ENCODE assay signal across 10 mouse cellular contexts in the genomic region with DNA sequence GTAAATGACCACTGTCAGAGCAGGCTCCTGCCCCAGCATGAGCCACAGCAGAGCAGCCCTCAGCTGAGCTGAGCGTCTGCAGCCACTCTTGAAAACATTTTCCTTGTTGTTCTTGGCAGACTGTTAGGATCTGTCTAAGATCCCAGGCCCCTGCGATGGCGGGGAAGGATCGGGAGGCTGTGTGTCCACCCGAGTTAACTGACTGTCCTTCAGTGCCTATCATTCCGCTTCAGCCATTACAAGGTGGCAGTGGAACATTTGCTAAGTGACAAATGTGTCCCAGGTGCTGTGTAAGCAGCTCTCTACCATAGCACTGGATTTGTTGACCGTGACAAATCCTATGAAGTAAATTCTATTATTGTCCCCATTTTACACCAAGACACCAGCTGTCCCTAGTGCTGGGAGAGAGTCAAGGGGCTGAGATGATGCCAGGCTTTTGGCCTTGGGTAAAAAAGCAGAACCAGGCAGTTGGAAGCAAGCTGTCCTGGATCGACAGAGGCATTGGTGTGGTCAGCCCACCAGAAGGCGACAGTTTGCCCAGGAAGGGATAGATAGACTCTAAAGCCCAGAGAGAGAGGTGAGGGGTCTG. TPM values are rescaled to one million over a fixed set of nuclear protein-coding genes. Genes with fewer than 3 reads are reported as not detected.
A peak's percentile ranks its signal among the peaks of the same experiment; 100 is the strongest.
DNase-seq lines count a peak whose midpoint lies in the region; ATAC-seq and TF ChIP-seq lines count a peak whose summit lies in the region.
"Had no signal": no experiment of that assay in that cellular context is flagged by ENCODE, and none has a peak within 500 bp of the region (broad histone marks: within the 10 kb centered on the region; RNA-seq: fewer than 3 reads in every experiment).

No protein-coding gene starts in this region.

- no peaks in the 10 kb centered on the region for H3K27me3 ChIP-seq in heart, postnatal 0 days (ENCODE audit: control insufficient read depth, insufficient read depth, low read length)
- H3K27me3 ChIP-seq: embryonic facial prominence, embryonic 13.5 days had no signal

- 55% methylated on average over 9 of the region's 9 CpGs for WGBS in heart, postnatal 0 days

- TF ChIP-seq CTCF in heart, postnatal 0 days (IDR thresholded peaks at IDR 0.05; ENCODE audit: low read depth), result no peak

- peaks cover 49% of the 10 kb centered on the region for H3K36me3 ChIP-seq in heart, postnatal 0 days (replicated peaks; ENCODE audit: control insufficient read depth, insufficient read depth, low read length)
- H3K36me3 ChIP-seq: embryonic facial prominence, embryonic 13.5 days had no signal

- no peak for TF ChIP-seq EP300 in heart, postnatal 0 days (IDR thresholded peaks at IDR 0.05; ENCODE audit: low read depth)

- H3K9ac ChIP-seq in heart, postnatal 0 days (replicated peaks; ENCODE audit: low read depth, low read length), result no peak overlapping the region
- H3K9ac ChIP-seq: embryonic facial prominence, embryonic 13.5 days had no signal

- H3K4me3 ChIP-seq in heart, postnatal 0 days (ENCODE audit: low read depth, low read length), result no peak overlapping the region
- H3K4me3 ChIP-seq: embryonic facial prominence, embryonic 13.5 days had no signal

- no peak overlapping the region for H3K4me2 ChIP-seq in heart, postnatal 0 days (ENCODE audit: low read depth, low read length)
- H3K4me2 ChIP-seq: embryonic facial prominence, embryonic 13.5 days had no signal

- ATAC-seq in heart, postnatal 0 days (ENCODE audit: insufficient read depth, low read depth), result 0 out of 2 replicates have a peak, but pooled peaks have one; percentile 22

- peak; percentile 13 for DNase-seq in kidney, adult 18-20 months
- DNase-seq in kidney, adult 11 months, result no peak
- DNase-seq in brain, adult 2 months (ENCODE audit: low read depth, low spot score), result peak; percentile 94
- peak; percentile 70 to 75 for DNase-seq in cerebellum, adult 18-20 months
- no peak for DNase-seq in heart, postnatal 0 days (ENCODE audit: low spot score)
- no peak for DNase-seq in lung, adult 18-20 months
- no peak for DNase-seq in thymus, postnatal 10 days (ENCODE audit: low spot score in 2 of 2)
- DNase-seq: adrenal gland, postnatal 10 days; lung, adult 2 months had no signal

- no peaks in the 10 kb centered on the region for H3K9me3 ChIP-seq in heart, postnatal 0 days (replicated peaks; ENCODE audit: control insufficient read depth, low read length)
- H3K9me3 ChIP-seq: embryonic facial prominence, embryonic 13.5 days had no signal

- H3K27ac ChIP-seq in heart, postnatal 0 days (ENCODE audit: low read depth), result peak overlapping the region; percentile 26; the same call in 1 of the 2 replicates
- H3K27ac ChIP-seq: embryonic facial prominence, embryonic 13.5 days had no signal

- peaks cover 32% of the 10 kb centered on the region for H3K4me1 ChIP-seq in heart, postnatal 0 days (ENCODE audit: control insufficient read depth, insufficient read depth)

RNA-seq across cellular contexts. Expression of gene Tmod1, which starts 46.6 kb away (rescaled TPM):
- 127 and 163 TPM in 2 replicates for total RNA-seq in heart, postnatal 0 days (2014; rRNA removed; ENCODE audit: low replicate concordance)
- polyA plus RNA-seq in heart, postnatal 0 days (2015; fragmentation: Nextera tagmentation; extraction: Ambion mirVana), result 220 and 224 TPM in 2 replicates

RNA-seq across cellular contexts. Expression of gene Ncbp1, which starts 53.1 kb away (rescaled TPM):
- total RNA-seq in heart, postnatal 0 days (2014; rRNA removed; ENCODE audit: low replicate concordance), result 18.2 and 25.9 TPM in 2 replicates
- 24.1 and 25.7 TPM in 2 replicates for polyA plus RNA-seq in heart, postnatal 0 days (2015; fragmentation: Nextera tagmentation; extraction: Ambion mirVana)

RNA-seq across cellular contexts. Expression of gene Tstd2, which starts 53.2 kb away (rescaled TPM):
- total RNA-seq in heart, postnatal 0 days (2014; rRNA removed; ENCODE audit: low replicate concordance), result 16.4 and 17.8 TPM in 2 replicates
- polyA plus RNA-seq in heart, postnatal 0 days (2015; fragmentation: Nextera tagmentation; extraction: Ambion mirVana), result 13.5 and 15.3 TPM in 2 replicates

Comparison
In these comparisons a context has a peak if more than half of its experiments do, and no peak if none do; other contexts are left out.
1. DNase-seq: peak in kidney, adult 18-20 months (single experiment), brain, adult 2 months (single experiment) and cerebellum, adult 18-20 months (2 of 2); none in kidney, adult 11 months (single experiment), heart, postnatal 0 days (single experiment), lung, adult 18-20 months (0 of 2) and thymus, postnatal 10 days (0 of 2).